Mouse (Mus musculus) C2C12 (cell line): ENCODE results near the gene Ifitm3. TPM values are rescaled to one million over a fixed set of nuclear protein-coding genes. Genes with fewer than 3 reads are reported as not detected.
A peak's percentile ranks its signal among the peaks of the same experiment; 100 is the strongest.
"Not testable (repeated sequence)": the region's sequence is repeated elsewhere in the genome, so short reads cannot be mapped to it uniquely, and the experiment has no call there.

Experiments used
- H3K27me3 ChIP-seq: one replicate; pipeline ENCODE4 v1.6.1; 2011; ENCODE audit not compliant: control insufficient read depth, insufficient read depth, insufficient read length
- H3K36me3 ChIP-seq: one replicate; pipeline ENCODE4 v1.6.1; 2011; ENCODE audit not compliant: control insufficient read depth, insufficient read depth
- H3K4me3 ChIP-seq: one replicate; pipeline ENCODE4 v1.5.1; 2011; ENCODE audit warnings: mild to moderate bottlenecking, control low read depth; ENCODE audit not compliant: poor library complexity, insufficient read depth, severe bottlenecking
- H3K79me2 ChIP-seq: one replicate; pipeline ENCODE4 v1.6.1; 2011; ENCODE audit not compliant: control insufficient read depth, insufficient read depth
- H3K79me3 ChIP-seq: one replicate; pipeline ENCODE4 v1.6.1; 2011; ENCODE audit warnings: low read depth, control low read depth
- H3ac ChIP-seq: one replicate; pipeline ENCODE3; 2011; ENCODE audit warnings: low read depth; ENCODE audit not compliant: control insufficient read depth, insufficient read length
- CEBPB ChIP-seq: IDR thresholded peaks from one replicate; pipeline ENCODE4 v1.6.1; 2011; ENCODE audit warnings: low read depth, mild to moderate bottlenecking, control low read depth, moderate library complexity
- CTCF ChIP-seq: IDR thresholded peaks from one replicate; pipeline ENCODE4 v1.5.1; 2011; ENCODE audit not compliant: control insufficient read depth, insufficient read depth, insufficient read length
- FOSL1 ChIP-seq: IDR thresholded peaks from one replicate; pipeline ENCODE4 v1.8.0; 2011; ENCODE audit warnings: mild to moderate bottlenecking, low read length; ENCODE audit not compliant: poor library complexity, insufficient read depth, severe bottlenecking
- MAX ChIP-seq: IDR thresholded peaks from one replicate; pipeline ENCODE4 v1.6.1; 2011; ENCODE audit warnings: mild to moderate bottlenecking, control low read depth
- MYOD1 ChIP-seq: IDR thresholded peaks from one replicate; pipeline ENCODE4 v1.6.1; 2011; ENCODE audit warnings: low read depth; ENCODE audit not compliant: control insufficient read depth, insufficient read length
- MYOG ChIP-seq: IDR thresholded peaks from one replicate; pipeline ENCODE4 v1.6.1; 2011; ENCODE audit not compliant: control insufficient read depth, insufficient read length; ENCODE audit errors: extremely low read depth
- USF1 ChIP-seq: IDR thresholded peaks from one replicate; pipeline ENCODE4 v1.6.1; 2011; ENCODE audit warnings: low read depth, mild to moderate bottlenecking, control low read depth, moderate library complexity
- polyA plus RNA-seq: library from polyadenylated mRNA; unstranded; fragments of >200 nt; fragmentation: generic; extraction: Trizol; gene quantifications from one replicate; pipeline ENCODE4 v1.2.1, GENCODE M21; 2012; ENCODE audit warnings: missing spikeins

Gene Ifitm3
- polyA plus RNA-seq, 1 experiment: 956 TPM

- no peaks in the 10 kb centered on the region for H3K36me3 ChIP-seq
- no peak overlapping the region for H3ac ChIP-seq
- H3K79me3 ChIP-seq: no peaks in the 10 kb centered on the region
- TF ChIP-seq MYOG (no peak), USF1 (no peak), CEBPB (no peak), FOSL1 (no peak), MAX (no peak), CTCF (no peak), MYOD1 (no peak)
- no peak overlapping the region for H3K4me3 ChIP-seq
- H3K79me2 ChIP-seq: no peaks in the 10 kb centered on the region
- H3K27me3 ChIP-seq: no peaks in the 10 kb centered on the region
Measured at GRCm38 (mm10) chr7:140987182-140988138, 23.1 kb downstream of the Ifitm3 start.

- no peaks in the 10 kb centered on the region for H3K79me2 ChIP-seq
- no peaks in the 10 kb centered on the region for H3K79me3 ChIP-seq
- TF ChIP-seq MYOD1 (no peak), MYOG (no peak), FOSL1 (no peak), USF1 (no peak)
- no peaks in the 10 kb centered on the region for H3K36me3 ChIP-seq
- H3K4me3 ChIP-seq: no peak overlapping the region
- no peak overlapping the region for H3ac ChIP-seq
- no peaks in the 10 kb centered on the region for H3K27me3 ChIP-seq
Measured at GRCm38 (mm10) chr7:140982971-140983370, 27.6 kb downstream of the Ifitm3 start.

GRCm38 (mm10) chr7:140981704-140982103 lies 28.9 kb downstream of the Ifitm3 start:
- Histone ChIP-seq H3K79me2 (no peaks in the 10 kb centered on the region), H3K27me3 (no peaks in the 10 kb centered on the region), H3K4me3 (no peak overlapping the region), H3K79me3 (no peaks in the 10 kb centered on the region), H3K36me3 (no peaks in the 10 kb centered on the region), H3ac (no peak overlapping the region)
- TF ChIP-seq CEBPB: peak; percentile 45
- TF ChIP-seq FOSL1: no peak

GRCm38 (mm10) chr7:140976720-140977119 lies 33.9 kb downstream of the Ifitm3 start:
- H3ac ChIP-seq, H3K36me3 ChIP-seq, H3K27me3 ChIP-seq, H3K4me3 ChIP-seq, H3K79me3 ChIP-seq, H3K79me2 ChIP-seq: not testable (repeated sequence)

GRCm38 (mm10) chr7:140975465-140975864 lies 35.1 kb downstream of the Ifitm3 start:
- no peak for TF ChIP-seq MAX
- TF ChIP-seq CEBPB: peak; percentile 60
- no peak overlapping the region for H3ac ChIP-seq

GRCm38 (mm10) chr7:140974940-140975339 lies 35.6 kb downstream of the Ifitm3 start:
- no peak for TF ChIP-seq MAX
- no peak for TF ChIP-seq FOSL1
- TF ChIP-seq MYOG: no peak
- TF ChIP-seq MYOD1: no peak
- TF ChIP-seq USF1: no peak
- H3K4me3 ChIP-seq: no peak overlapping the region
- H3K27me3 ChIP-seq: no peaks in the 10 kb centered on the region

More at GRCm38 (mm10) chr7:140975465-140975864, 35.1 kb downstream of the Ifitm3 start:
- Histone ChIP-seq H3K27me3 (no peaks in the 10 kb centered on the region), H3K36me3 (no peaks in the 10 kb centered on the region), H3K79me2 (no peaks in the 10 kb centered on the region), H3K4me3 (no peak overlapping the region), H3K79me3 (no peaks in the 10 kb centered on the region)

More at GRCm38 (mm10) chr7:140974940-140975339, 35.6 kb downstream of the Ifitm3 start:
- Histone ChIP-seq H3K36me3 (no peaks in the 10 kb centered on the region), H3ac (no peak overlapping the region), H3K79me3 (peaks cover under 1% of the 10 kb centered on the region), H3K79me2 (no peaks in the 10 kb centered on the region)
